Mouse (Mus musculus): ENCODE results near the gene Mocs3. TPM values are rescaled to one million over a fixed set of nuclear protein-coding genes. Genes with fewer than 3 reads are reported as not detected.

Gene Mocs3
- polyA plus RNA-seq (2012; rRNA removed), result 58.1 and 100 TPM in 2 replicates

GRCm38 (mm10) chr2:168230026-168230728 lies at the start of gene Mocs3, which contains the start of the genes Gm20716 and Dpm1:
Mocs3 (plus strand) TSS chr2:168230622.
Gm20716 (minus strand) TSS chr2:168230364.
Dpm1 (minus strand) TSS chr2:168230591.

GRCm38 (mm10) chr2:168206725-168207644 lies 23.4 kb upstream of the Mocs3 start, which contains the start of gene Adnp:
Adnp (minus strand) TSS chr2:168207112.

GRCm38 (mm10) chr2:168281582-168281981 lies 51.2 kb downstream of the Mocs3 start, which contains the start of gene Kcng1:
Kcng1 (minus strand) TSS chr2:168281736.

Other genes with a start within 250 kb of the Mocs3 start
- 7.4 and 8.9 TPM in 2 replicates for gene Ripor3, start 220.0 kb upstream of the Mocs3 start, polyA plus RNA-seq (2012; rRNA removed)
- gene Pard6b, start 149.6 kb upstream of the Mocs3 start, polyA plus RNA-seq (2012; rRNA removed), result 9.9 and 11.0 TPM in 2 replicates
- 23.3 TPM in 2 replicates for gene Adnp, start 23.5 kb upstream of the Mocs3 start, polyA plus RNA-seq (2012; rRNA removed)
- gene Gm20716, start 258 bp upstream of the Mocs3 start, polyA plus RNA-seq (2012; rRNA removed), result not detected in 2 replicates
- gene Dpm1, start within 50 bp of the Mocs3 start, polyA plus RNA-seq (2012; rRNA removed), result 26.3 and 37.1 TPM in 2 replicates
- 4.0 and 4.7 TPM in 2 replicates for gene Kcng1, start 51.1 kb downstream of the Mocs3 start, polyA plus RNA-seq (2012; rRNA removed)